Mouse (Mus musculus): ENCODE data around the gene Xpc. TPM values are rescaled to one million over a fixed set of nuclear protein-coding genes. Genes with fewer than 3 reads are reported as not detected.

Gene Xpc
- polyA plus RNA-seq, 1 experiment from 2014 or later: 20.1 TPM

GRCm38 (mm10) chr6:91494526-91494925 is 21.2 kb downstream of the Xpc start:
- WGBS: 85% methylated on average over 8 of the region's 8 CpGs
- Histone ChIP-seq H3K4me1 (ENCODE audit: control insufficient read depth, insufficient read depth, low read length) (no peaks in the 10 kb centered on the region), H3K4me3 (ENCODE audit: low read depth, low read length) (no peak overlapping the region), H3K27me3 (ENCODE audit: control insufficient read depth, insufficient read depth, low read length) (no peaks in the 10 kb centered on the region), H3K9me3 (replicated peaks; ENCODE audit: control insufficient read depth, low read length) (no peaks in the 10 kb centered on the region), H3K9ac (replicated peaks; ENCODE audit: low read length) (no peak overlapping the region), H3K27ac (replicated peaks; ENCODE audit: low read depth, low read length) (no peak overlapping the region), H3K4me2 (ENCODE audit: low read depth, low read length) (no peak overlapping the region), H3K36me3 (replicated peaks; ENCODE audit: control insufficient read depth, insufficient read depth, low read depth, low read length) (peaks cover 3% of the 10 kb centered on the region)
- DNase-seq (ENCODE audit: low spot score): no peak
- no peak for ATAC-seq (replicated peaks; ENCODE audit: insufficient number of reproducible peaks, low FRiP score, low TSS enrichment, low read depth)

GRCm38 (mm10) chr6:91493053-91493452 is 22.6 kb downstream of the Xpc start:
- no peak for DNase-seq (ENCODE audit: low spot score)
- no peaks in the 10 kb centered on the region for H3K9me3 ChIP-seq (replicated peaks; ENCODE audit: control insufficient read depth, low read length)
- no peak overlapping the region for H3K27ac ChIP-seq (replicated peaks; ENCODE audit: low read depth, low read length)
- 90% methylated on average over 10 of the region's 10 CpGs for WGBS
- no peaks in the 10 kb centered on the region for H3K27me3 ChIP-seq (ENCODE audit: control insufficient read depth, insufficient read depth, low read length)
- H3K4me2 ChIP-seq (ENCODE audit: low read depth, low read length): no peak overlapping the region
- H3K4me3 ChIP-seq (ENCODE audit: low read depth, low read length): no peak overlapping the region
- ATAC-seq (replicated peaks; ENCODE audit: insufficient number of reproducible peaks, low FRiP score, low TSS enrichment, low read depth): no peak
- no peaks in the 10 kb centered on the region; the same call in none of the 2 replicates for H3K36me3 ChIP-seq (replicated peaks; ENCODE audit: control insufficient read depth, insufficient read depth, low read depth, low read length)
- no peak overlapping the region for H3K9ac ChIP-seq (replicated peaks; ENCODE audit: low read length)
- no peaks in the 10 kb centered on the region for H3K4me1 ChIP-seq (ENCODE audit: control insufficient read depth, insufficient read depth, low read length)

- Histone ChIP-seq H3K4me1 (ENCODE audit: control insufficient read depth, insufficient read depth, low read length) (no peaks in the 10 kb centered on the region), H3K4me2 (ENCODE audit: low read depth, low read length) (no peak overlapping the region), H3K27ac (replicated peaks; ENCODE audit: low read depth, low read length) (no peak overlapping the region), H3K9me3 (replicated peaks; ENCODE audit: control insufficient read depth, low read length) (no peaks in the 10 kb centered on the region), H3K9ac (replicated peaks; ENCODE audit: low read length) (no peak overlapping the region), H3K36me3 (replicated peaks; ENCODE audit: control insufficient read depth, insufficient read depth, low read depth, low read length) (peaks cover 6% of the 10 kb centered on the region), H3K27me3 (ENCODE audit: control insufficient read depth, insufficient read depth, low read length) (no peaks in the 10 kb centered on the region), H3K4me3 (ENCODE audit: low read depth, low read length) (no peak overlapping the region)
- no peak for DNase-seq (ENCODE audit: low spot score)
- 68% methylated on average over 6 of the region's 6 CpGs for WGBS
- ATAC-seq (replicated peaks; ENCODE audit: insufficient number of reproducible peaks, low FRiP score, low TSS enrichment, low read depth): no peak
Measured at GRCm38 (mm10) chr6:91491004-91491403, 24.7 kb downstream of the Xpc start.

- WGBS: 87% methylated on average over 10 of the region's 10 CpGs
Measured at GRCm38 (mm10) chr6:91489872-91490271, 25.8 kb downstream of the Xpc start.

GRCm38 (mm10) chr6:91488496-91489212 is 27.0 kb downstream of the Xpc start:
- peaks cover 16% of the 10 kb centered on the region for H3K36me3 ChIP-seq (replicated peaks; ENCODE audit: control insufficient read depth, insufficient read depth, low read depth, low read length)
- WGBS: 82% methylated on average over 9 of the region's 9 CpGs
- no peak overlapping the region for H3K4me2 ChIP-seq (ENCODE audit: low read depth, low read length)
- H3K4me1 ChIP-seq (ENCODE audit: control insufficient read depth, insufficient read depth, low read length): no peaks in the 10 kb centered on the region
- H3K4me3 ChIP-seq (ENCODE audit: low read depth, low read length): no peak overlapping the region
- no peaks in the 10 kb centered on the region for H3K9me3 ChIP-seq (replicated peaks; ENCODE audit: control insufficient read depth, low read length)
- H3K27me3 ChIP-seq (ENCODE audit: control insufficient read depth, insufficient read depth, low read length): no peaks in the 10 kb centered on the region
- ATAC-seq (replicated peaks; ENCODE audit: insufficient number of reproducible peaks, low FRiP score, low TSS enrichment, low read depth): no peak
- peak; percentile 5 for DNase-seq (ENCODE audit: low spot score)
- H3K27ac ChIP-seq (replicated peaks; ENCODE audit: low read depth, low read length): no peak overlapping the region
- H3K9ac ChIP-seq (replicated peaks; ENCODE audit: low read length): no peak overlapping the region

More at GRCm38 (mm10) chr6:91489872-91490271, 25.8 kb downstream of the Xpc start:
- Histone ChIP-seq H3K4me3 (ENCODE audit: low read depth, low read length) (no peak overlapping the region), H3K4me2 (ENCODE audit: low read depth, low read length) (no peak overlapping the region), H3K27ac (replicated peaks; ENCODE audit: low read depth, low read length) (no peak overlapping the region), H3K36me3 (replicated peaks; ENCODE audit: control insufficient read depth, insufficient read depth, low read depth, low read length) (peaks cover 9% of the 10 kb centered on the region), H3K9ac (replicated peaks; ENCODE audit: low read length) (no peak overlapping the region), H3K27me3 (ENCODE audit: control insufficient read depth, insufficient read depth, low read length) (no peaks in the 10 kb centered on the region), H3K9me3 (replicated peaks; ENCODE audit: control insufficient read depth, low read length) (no peaks in the 10 kb centered on the region), H3K4me1 (ENCODE audit: control insufficient read depth, insufficient read depth, low read length) (no peaks in the 10 kb centered on the region)
- ATAC-seq (replicated peaks; ENCODE audit: insufficient number of reproducible peaks, low FRiP score, low TSS enrichment, low read depth): no peak
- DNase-seq (ENCODE audit: low spot score): no peak

GRCm38 (mm10) chr6:91486736-91487453 is 28.8 kb downstream of the Xpc start:
- Histone ChIP-seq H3K9ac (replicated peaks; ENCODE audit: low read length) (no peak overlapping the region), H3K27me3 (ENCODE audit: control insufficient read depth, insufficient read depth, low read length) (no peaks in the 10 kb centered on the region), H3K36me3 (replicated peaks; ENCODE audit: control insufficient read depth, insufficient read depth, low read depth, low read length) (peaks cover 18% of the 10 kb centered on the region), H3K4me2 (ENCODE audit: low read depth, low read length) (no peak overlapping the region), H3K9me3 (replicated peaks; ENCODE audit: control insufficient read depth, low read length) (no peaks in the 10 kb centered on the region), H3K4me1 (ENCODE audit: control insufficient read depth, insufficient read depth, low read length) (no peaks in the 10 kb centered on the region), H3K4me3 (ENCODE audit: low read depth, low read length) (no peak overlapping the region), H3K27ac (replicated peaks; ENCODE audit: low read depth, low read length) (no peak overlapping the region)
- ATAC-seq (replicated peaks; ENCODE audit: insufficient number of reproducible peaks, low FRiP score, low TSS enrichment, low read depth) (no peak), DNase-seq (ENCODE audit: low spot score) (no peak)
- WGBS: 92% methylated on average over 15 of the region's 15 CpGs

GRCm38 (mm10) chr6:91483371-91483770 is 32.3 kb downstream of the Xpc start:
- Histone ChIP-seq H3K27me3 (ENCODE audit: control insufficient read depth, insufficient read depth, low read length) (no peaks in the 10 kb centered on the region), H3K4me2 (ENCODE audit: low read depth, low read length) (no peak overlapping the region), H3K4me3 (ENCODE audit: low read depth, low read length) (no peak overlapping the region), H3K36me3 (replicated peaks; ENCODE audit: control insufficient read depth, insufficient read depth, low read depth, low read length) (peaks cover 25% of the 10 kb centered on the region), H3K4me1 (ENCODE audit: control insufficient read depth, insufficient read depth, low read length) (no peaks in the 10 kb centered on the region), H3K27ac (replicated peaks; ENCODE audit: low read depth, low read length) (no peak overlapping the region), H3K9ac (replicated peaks; ENCODE audit: low read length) (no peak overlapping the region), H3K9me3 (replicated peaks; ENCODE audit: control insufficient read depth, low read length) (no peaks in the 10 kb centered on the region)
- DNase-seq (ENCODE audit: low spot score) (no peak), ATAC-seq (replicated peaks; ENCODE audit: insufficient number of reproducible peaks, low FRiP score, low TSS enrichment, low read depth) (no peak)
- 95% methylated on average over 2 of the region's 2 CpGs for WGBS

- H3K4me1 ChIP-seq (ENCODE audit: control insufficient read depth, insufficient read depth, low read length): no peaks in the 10 kb centered on the region
- H3K9ac ChIP-seq (replicated peaks; ENCODE audit: low read length): no peak overlapping the region
- H3K4me3 ChIP-seq (ENCODE audit: low read depth, low read length): no peak overlapping the region
- H3K27me3 ChIP-seq (ENCODE audit: control insufficient read depth, insufficient read depth, low read length): no peaks in the 10 kb centered on the region
- H3K36me3 ChIP-seq (replicated peaks; ENCODE audit: control insufficient read depth, insufficient read depth, low read depth, low read length): peaks cover 6% of the 10 kb centered on the region
- DNase-seq (ENCODE audit: low spot score) (no peak), ATAC-seq (replicated peaks; ENCODE audit: insufficient number of reproducible peaks, low FRiP score, low TSS enrichment, low read depth) (no peak)
- no peaks in the 10 kb centered on the region for H3K9me3 ChIP-seq (replicated peaks; ENCODE audit: control insufficient read depth, low read length)
- no peak overlapping the region for H3K27ac ChIP-seq (replicated peaks; ENCODE audit: low read depth, low read length)
- H3K4me2 ChIP-seq (ENCODE audit: low read depth, low read length): no peak overlapping the region
- WGBS: 91% methylated on average over 2 of the region's 2 CpGs
Measured at GRCm38 (mm10) chr6:91476541-91476940, 39.1 kb downstream of the Xpc start.
